ENCODE assay signal across 23 mouse cellular contexts in genomic region chr7:118884969-118885368, GRCm38 (mm10). TPM values are rescaled to one million over a fixed set of nuclear protein-coding genes. Genes with fewer than 3 reads are reported as not detected.
DNase-seq lines count a peak whose midpoint lies in the region; ATAC-seq and TF ChIP-seq lines count a peak whose summit lies in the region.
"Had no signal": no experiment of that assay in that cellular context is flagged by ENCODE, and none has a peak within 500 bp of the region (broad histone marks: within the 10 kb centered on the region; RNA-seq: fewer than 3 reads in every experiment).

No protein-coding gene starts in this region.

- 70% methylated on average over 4 of the region's 4 CpGs for WGBS in embryonic facial prominence, embryonic 14.5 days
- WGBS in embryonic facial prominence, embryonic 10.5 days, result 80% methylated on average over 4 of the region's 4 CpGs

- H3K4me3 ChIP-seq in embryonic facial prominence, embryonic 14.5 days (ENCODE audit: low read depth, low read length), result no peak overlapping the region
- H3K4me3 ChIP-seq in embryonic facial prominence, embryonic 10.5 days, result no peak overlapping the region
- no peak overlapping the region for H3K4me3 ChIP-seq in layer of hippocampus, adult 2 months
- H3K4me3 ChIP-seq: embryonic facial prominence, embryonic 12.5 days; forebrain, embryonic 10.5 days; forebrain, embryonic 15.5 days; heart, embryonic 15.5 days; hindbrain, embryonic 12.5 days; limb, embryonic 12.5 days; liver, embryonic 15.5 days; neural tube, embryonic 15.5 days had no signal

- H3K9me3 ChIP-seq in embryonic facial prominence, embryonic 14.5 days (ENCODE audit: control insufficient read depth, low read length), result no peaks in the 10 kb centered on the region
- no peaks in the 10 kb centered on the region for H3K9me3 ChIP-seq in embryonic facial prominence, embryonic 10.5 days
- H3K9me3 ChIP-seq: embryonic facial prominence, embryonic 12.5 days; forebrain, embryonic 10.5 days; forebrain, embryonic 15.5 days; heart, embryonic 15.5 days; hindbrain, embryonic 12.5 days; limb, embryonic 12.5 days; liver, embryonic 15.5 days; neural tube, embryonic 15.5 days had no signal

- H3K36me3 ChIP-seq in embryonic facial prominence, embryonic 14.5 days (ENCODE audit: control insufficient read depth, insufficient read depth, low read length), result no peaks in the 10 kb centered on the region
- H3K36me3 ChIP-seq in embryonic facial prominence, embryonic 10.5 days (replicated peaks), result no peaks in the 10 kb centered on the region
- H3K36me3 ChIP-seq: embryonic facial prominence, embryonic 12.5 days; forebrain, embryonic 10.5 days; forebrain, embryonic 15.5 days; heart, embryonic 15.5 days; hindbrain, embryonic 12.5 days; limb, embryonic 12.5 days; liver, embryonic 15.5 days; neural tube, embryonic 15.5 days had no signal

- no peaks in the 10 kb centered on the region for H3K27me3 ChIP-seq in embryonic facial prominence, embryonic 14.5 days (replicated peaks; ENCODE audit: control insufficient read depth, insufficient read depth, low read length)
- no peaks in the 10 kb centered on the region for H3K27me3 ChIP-seq in embryonic facial prominence, embryonic 10.5 days (replicated peaks; ENCODE audit: low read depth, poor library complexity, severe bottlenecking)
- H3K27me3 ChIP-seq: embryonic facial prominence, embryonic 12.5 days; forebrain, embryonic 15.5 days; heart, embryonic 15.5 days; hindbrain, embryonic 12.5 days; limb, embryonic 12.5 days; liver, embryonic 15.5 days; neural tube, embryonic 15.5 days; Patski had no signal

- no peak overlapping the region for H3K9ac ChIP-seq in embryonic facial prominence, embryonic 14.5 days (ENCODE audit: low read depth, low read length)
- H3K9ac ChIP-seq: embryonic facial prominence, embryonic 12.5 days; forebrain, embryonic 15.5 days; heart, embryonic 15.5 days; hindbrain, embryonic 12.5 days; limb, embryonic 12.5 days; liver, embryonic 15.5 days; lung, embryonic 14.5 days; neural tube, embryonic 15.5 days had no signal

- peaks cover 12% of the 10 kb centered on the region; the same call in 1 of the 2 replicates for H3K4me1 ChIP-seq in embryonic facial prominence, embryonic 14.5 days (ENCODE audit: control insufficient read depth, insufficient read depth, low read length)
- H3K4me1 ChIP-seq in embryonic facial prominence, embryonic 10.5 days, result peaks cover 28% of the 10 kb centered on the region
- H3K4me1 ChIP-seq: liver, embryonic 15.5 days had no signal

- DNase-seq in embryonic facial prominence, embryonic 14.5 days (ENCODE audit: low spot score), result peak; percentile 39
- no peak for DNase-seq in embryonic facial prominence, embryonic 10.5 days (ENCODE audit: low spot score)
- no peak for DNase-seq in layer of hippocampus, adult 2 months (ENCODE audit: low spot score in 2 of 2)
- no peak for DNase-seq in layer of hippocampus, adult 9-10 months (ENCODE audit: low spot score)
- DNase-seq in adrenal gland, postnatal 14 days, result peak; percentile 53
- peak; percentile 29 for DNase-seq in telencephalon, adult 2 months (ENCODE audit: low read depth, low spot score)
- no peak for DNase-seq in gastrocnemius, postnatal 10 days
- DNase-seq: cerebellum, adult 8-10 months; cerebellum, postnatal 25 days; kidney, postnatal 14 days; lung, embryonic 14.5 days; lung, postnatal 14 days; midbrain, embryonic 14.5 days had no signal

- ATAC-seq in embryonic facial prominence, embryonic 14.5 days (ENCODE audit: low read depth), result no peak
- ATAC-seq: forebrain, embryonic 15.5 days; intestine, postnatal 0 days; Patski had no signal

- no peak for TF ChIP-seq CTCF in layer of hippocampus, adult 2 months (conservative IDR thresholded peaks at IDR 0.05)

- no peak overlapping the region for H3K27ac ChIP-seq in embryonic facial prominence, embryonic 14.5 days (replicated peaks; ENCODE audit: low read depth, low read length)
- H3K27ac ChIP-seq in embryonic facial prominence, embryonic 10.5 days (replicated peaks), result no peak overlapping the region
- peak overlapping the region; percentile 37; the same call in 1 of the 2 replicates for H3K27ac ChIP-seq in layer of hippocampus, adult 2 months
- H3K27ac ChIP-seq: embryonic facial prominence, embryonic 12.5 days; forebrain, embryonic 10.5 days; forebrain, embryonic 15.5 days; heart, embryonic 15.5 days; hindbrain, embryonic 12.5 days; limb, embryonic 12.5 days; liver, embryonic 15.5 days; neural tube, embryonic 15.5 days had no signal

- no peak overlapping the region for H3K4me2 ChIP-seq in embryonic facial prominence, embryonic 14.5 days (ENCODE audit: low read depth, low read length)
- H3K4me2 ChIP-seq: embryonic facial prominence, embryonic 12.5 days; forebrain, embryonic 15.5 days; heart, embryonic 15.5 days; hindbrain, embryonic 12.5 days; limb, embryonic 12.5 days; liver, embryonic 15.5 days; lung, embryonic 14.5 days; neural tube, embryonic 15.5 days had no signal

RNA-seq across cellular contexts. Expression of gene Knop1, which starts 28.9 kb away (rescaled TPM):
- 74.2 and 83.4 TPM in 2 replicates for polyA plus RNA-seq in embryonic facial prominence, embryonic 14.5 days (2014; fragmentation: Nextera tagmentation; extraction: Ambion mirVana)
- polyA plus RNA-seq in embryonic facial prominence, embryonic 10.5 days (2016; fragmentation: Nextera tagmentation; extraction: Ambion mirVana), result 161 and 162 TPM in 2 replicates
- total RNA-seq in layer of hippocampus, adult 2 months (2021), result 10 to 100 TPM; 24.3 to 26.6 TPM
- total RNA-seq in adrenal gland, postnatal 14 days (2021), result 52.2 and 54.9 TPM in 2 replicates
- total RNA-seq in gastrocnemius, postnatal 10 days (2021), result 10 to 100 TPM; 25.3 to 27.2 TPM

RNA-seq across cellular contexts. Expression of gene Iqck, which starts 29.4 kb away (rescaled TPM):
- 3.2 and 4.5 TPM in 2 replicates for polyA plus RNA-seq in embryonic facial prominence, embryonic 14.5 days (2014; fragmentation: Nextera tagmentation; extraction: Ambion mirVana)
- 2.7 and 3.1 TPM in 2 replicates for polyA plus RNA-seq in embryonic facial prominence, embryonic 10.5 days (2016; fragmentation: Nextera tagmentation; extraction: Ambion mirVana)
- total RNA-seq in layer of hippocampus, adult 2 months (2021), result 1 to 10 TPM; 4.9 to 5.4 TPM
- 12.3 and 14.9 TPM in 2 replicates for total RNA-seq in adrenal gland, postnatal 14 days (2021)
- total RNA-seq in gastrocnemius, postnatal 10 days (2021), result under 1 TPM; 0.59 to 0.63 TPM

Comparison
In these comparisons a context has a peak if more than half of its experiments do, and no peak if none do; other contexts are left out.
1. DNase-seq: peak in embryonic facial prominence, embryonic 14.5 days (single experiment), adrenal gland, postnatal 14 days (single experiment) and telencephalon, adult 2 months (single experiment); none in embryonic facial prominence, embryonic 10.5 days (single experiment), layer of hippocampus, adult 2 months (0 of 2), layer of hippocampus, adult 9-10 months (single experiment) and gastrocnemius, postnatal 10 days (single experiment).